Mouse (Mus musculus) testis, adult 2 months (tissue): Measurements from ENCODE around the gene Dmd. TPM values are rescaled to one million over a fixed set of nuclear protein-coding genes. Genes with fewer than 3 reads are reported as not detected.

ENCODE experiments used
- H3K27ac ChIP-seq: fragments of 200-500 bp; 2 replicates; pipeline ENCODE4 v1.5.1; 2012; ENCODE audit warnings: low read depth, low read length; ENCODE audit not compliant: control insufficient read depth, insufficient read depth
- H3K27me3 ChIP-seq: fragments of 200-500 bp; 2 replicates; pipeline ENCODE4 v1.6.1; 2012; ENCODE audit warnings: mild to moderate bottlenecking, low read length, moderate library complexity; ENCODE audit not compliant: control insufficient read depth, insufficient read depth
- H3K36me3 ChIP-seq: fragments of 200-500 bp; 2 replicates; pipeline ENCODE4 v1.6.1; 2012; ENCODE audit warnings: mild to moderate bottlenecking, low read length; ENCODE audit not compliant: control insufficient read depth, insufficient read depth
- H3K4me1 ChIP-seq: fragments of 200-500 bp; 2 replicates; pipeline ENCODE4 v1.6.1; 2012; ENCODE audit warnings: low read length; ENCODE audit not compliant: control insufficient read depth, insufficient read depth
- H3K4me3 ChIP-seq: fragments of 200-500 bp; 2 replicates; pipeline ENCODE4 v1.5.1; 2012; ENCODE audit warnings: low read depth, mild to moderate bottlenecking, low read length, moderate library complexity, mixed read lengths; ENCODE audit not compliant: control insufficient read depth
- CTCF ChIP-seq: fragments of 200-500 bp; IDR thresholded peaks from 2 replicates; pipeline ENCODE4 v1.5.1; 2012; ENCODE audit warnings: low read depth, mild to moderate bottlenecking, inconsistent platforms, low read length, moderate library complexity; ENCODE audit not compliant: control insufficient read depth, insufficient read depth, insufficient replicate concordance
- POLR2A ChIP-seq: fragments of 200-500 bp; IDR thresholded peaks from 2 replicates; pipeline ENCODE4 v1.6.1; 2012; ENCODE audit warnings: low read depth, mild to moderate bottlenecking, inconsistent platforms, low read length, moderate library complexity; ENCODE audit not compliant: control insufficient read depth
- polyA plus RNA-seq: library from polyadenylated mRNA; depleted of rRNA; stranded (reverse); fragments of >200 nt; gene quantifications from 2 replicates; pipeline ENCODE4 v1.2.3, GENCODE M21; 2012; rRNA removed

The Dmd gene
- polyA plus RNA-seq: 3.8 and 4.3 TPM in 2 replicates

- Histone ChIP-seq H3K4me1 (no peaks in the 10 kb centered on the region), H3K36me3 (no peaks in the 10 kb centered on the region), H3K27me3 (no peaks in the 10 kb centered on the region), H3K4me3 (no peak within 1 kb of the TSS), H3K27ac (no peak within 1 kb of the TSS)
- TF ChIP-seq CTCF: no peak
- TF ChIP-seq POLR2A: no peak
These were observed at the start of gene Dmd for GRCm38 (mm10) chrX:82948630-82949029. TSS of gene Dmd (plus strand) at chrX:82948870.

GRCm38 (mm10) chrX:82901515-82901914 is 47.2 kb upstream of the Dmd start:
- H3K27ac ChIP-seq: no peak overlapping the region
- TF ChIP-seq CTCF (no peak), POLR2A (no peak)
- no peaks in the 10 kb centered on the region for H3K27me3 ChIP-seq
- H3K4me3 ChIP-seq: no peak overlapping the region
- H3K36me3 ChIP-seq: no peaks in the 10 kb centered on the region
- H3K4me1 ChIP-seq: no peaks in the 10 kb centered on the region

GRCm38 (mm10) chrX:82987683-82988082 is 39.0 kb downstream of the Dmd start:
- no peaks in the 10 kb centered on the region for H3K27me3 ChIP-seq
- no peaks in the 10 kb centered on the region for H3K36me3 ChIP-seq
- H3K27ac ChIP-seq: no peak overlapping the region
- no peaks in the 10 kb centered on the region for H3K4me1 ChIP-seq
- TF ChIP-seq CTCF (no peak), POLR2A (no peak)
- no peak overlapping the region for H3K4me3 ChIP-seq

GRCm38 (mm10) chrX:83050190-83050589 is 101.5 kb downstream of the Dmd start:
- TF ChIP-seq POLR2A (no peak), CTCF (no peak)
- Histone ChIP-seq H3K27ac (no peak overlapping the region), H3K27me3 (no peaks in the 10 kb centered on the region), H3K36me3 (no peaks in the 10 kb centered on the region), H3K4me3 (no peak overlapping the region), H3K4me1 (no peaks in the 10 kb centered on the region)

- Histone ChIP-seq H3K4me1 (no peaks in the 10 kb centered on the region), H3K27me3 (no peaks in the 10 kb centered on the region), H3K4me3 (no peak overlapping the region), H3K36me3 (no peaks in the 10 kb centered on the region), H3K27ac (no peak overlapping the region; the same call in 1 of the 2 replicates)
- TF ChIP-seq POLR2A (no peak), CTCF (no peak)
These were observed 167.7 kb downstream of the Dmd start for GRCm38 (mm10) chrX:83116171-83116876.

GRCm38 (mm10) chrX:83117198-83117597 is 168.5 kb downstream of the Dmd start:
- Histone ChIP-seq H3K4me1 (no peaks in the 10 kb centered on the region), H3K36me3 (no peaks in the 10 kb centered on the region), H3K27me3 (no peaks in the 10 kb centered on the region), H3K27ac (no peak overlapping the region), H3K4me3 (no peak overlapping the region)
- TF ChIP-seq CTCF (no peak), POLR2A (no peak)

GRCm38 (mm10) chrX:83220563-83220962 is 271.9 kb downstream of the Dmd start:
- Histone ChIP-seq H3K27me3 (no peaks in the 10 kb centered on the region), H3K4me1 (no peaks in the 10 kb centered on the region), H3K4me3 (no peak overlapping the region), H3K27ac (no peak overlapping the region), H3K36me3 (no peaks in the 10 kb centered on the region)
- TF ChIP-seq CTCF (no peak), POLR2A (no peak)

- Histone ChIP-seq H3K36me3 (no peaks in the 10 kb centered on the region), H3K4me3 (no peak overlapping the region), H3K27ac (no peak overlapping the region), H3K4me1 (no peaks in the 10 kb centered on the region), H3K27me3 (no peaks in the 10 kb centered on the region)
- TF ChIP-seq POLR2A (no peak), CTCF (no peak)
These were observed 272.4 kb downstream of the Dmd start for GRCm38 (mm10) chrX:83221050-83221449.
